Mouse (Mus musculus) heart, postnatal 14 days (tissue): ENCODE data around the gene Il1rn. TPM values are rescaled to one million over a fixed set of nuclear protein-coding genes. Genes with fewer than 3 reads are reported as not detected.
A peak's percentile ranks its signal among the peaks of the same experiment; 100 is the strongest.

Source experiments
- DNase-seq, 2 experiments: peaks; one replicate each; pipeline ENCODE4 v3.0.0; 2021 to 2022
- intact Hi-C: fragments of 180-260 bp; cut with DNase I; formaldehyde crosslinking; loops from one replicate; pipeline ENCODE4 v1.15.1; 2025
- total RNA-seq, 2 experiments: library from RNA; stranded (reverse); gene quantifications; 2 replicates each; pipeline ENCODE4 v1.2.3; 2021

The Il1rn gene
- total RNA-seq, 2 experiments from 2014 or later: 0.22 TPM; not detected in 1

DNA sequence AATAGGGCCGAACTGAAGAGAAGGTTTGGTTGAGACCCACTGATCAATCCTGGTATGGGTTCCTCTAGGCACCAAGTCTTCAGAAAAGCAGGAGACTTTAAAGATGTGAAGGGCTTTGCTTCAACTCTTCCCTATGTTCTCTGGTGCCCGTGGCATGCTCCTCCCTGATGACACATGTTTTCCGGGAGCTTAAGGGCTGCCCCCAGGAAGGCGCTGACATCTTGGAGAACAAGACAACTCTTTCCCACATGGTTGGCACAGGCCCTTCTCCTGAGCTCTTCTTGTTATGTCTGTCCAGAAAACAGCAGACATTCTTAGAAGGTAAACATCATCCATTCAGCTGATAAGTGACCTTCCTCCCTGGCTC is 31.2 kb downstream of the Il1rn start:
- no peak for DNase-seq

DNA sequence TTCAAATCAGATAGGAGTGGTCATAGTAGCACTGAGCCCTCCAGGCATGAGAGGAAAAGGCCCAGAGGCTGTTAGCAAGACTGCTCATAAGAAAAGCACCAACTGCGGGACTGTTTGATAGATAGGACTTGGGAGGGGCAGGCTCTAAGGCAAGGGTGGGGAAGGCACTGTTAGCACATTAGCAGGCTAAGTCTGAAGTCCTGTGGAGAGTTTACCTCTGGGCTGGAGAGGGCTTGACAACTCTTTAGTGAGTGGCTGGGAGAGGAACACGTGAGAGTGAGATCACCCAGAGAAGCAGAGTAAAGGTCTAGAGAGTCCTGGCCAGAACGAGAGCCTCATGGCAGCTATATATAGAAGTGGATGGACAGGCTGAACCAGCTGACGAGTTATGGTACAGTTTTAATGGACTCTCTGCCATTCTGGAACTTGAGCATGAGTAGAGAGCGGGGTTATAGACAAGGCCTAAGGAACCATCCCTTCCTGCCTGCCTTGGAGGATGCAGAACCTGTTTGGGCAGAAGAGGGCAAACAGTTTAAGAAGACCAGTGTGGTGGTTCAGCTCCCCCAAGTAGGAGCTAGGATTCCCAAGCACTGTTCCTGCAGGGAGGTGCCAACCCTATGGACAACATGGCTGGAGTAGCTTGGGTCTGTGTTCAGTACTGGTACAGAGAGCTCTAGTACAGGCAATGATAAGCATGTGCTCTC is 42.2 kb downstream of the Il1rn start:
- intact Hi-C loops: no loop called here
- DNase-seq: no peak

More for the DNA sequence above, 31.2 kb downstream of the Il1rn start:
- intact Hi-C loops: no loop called here

DNA sequence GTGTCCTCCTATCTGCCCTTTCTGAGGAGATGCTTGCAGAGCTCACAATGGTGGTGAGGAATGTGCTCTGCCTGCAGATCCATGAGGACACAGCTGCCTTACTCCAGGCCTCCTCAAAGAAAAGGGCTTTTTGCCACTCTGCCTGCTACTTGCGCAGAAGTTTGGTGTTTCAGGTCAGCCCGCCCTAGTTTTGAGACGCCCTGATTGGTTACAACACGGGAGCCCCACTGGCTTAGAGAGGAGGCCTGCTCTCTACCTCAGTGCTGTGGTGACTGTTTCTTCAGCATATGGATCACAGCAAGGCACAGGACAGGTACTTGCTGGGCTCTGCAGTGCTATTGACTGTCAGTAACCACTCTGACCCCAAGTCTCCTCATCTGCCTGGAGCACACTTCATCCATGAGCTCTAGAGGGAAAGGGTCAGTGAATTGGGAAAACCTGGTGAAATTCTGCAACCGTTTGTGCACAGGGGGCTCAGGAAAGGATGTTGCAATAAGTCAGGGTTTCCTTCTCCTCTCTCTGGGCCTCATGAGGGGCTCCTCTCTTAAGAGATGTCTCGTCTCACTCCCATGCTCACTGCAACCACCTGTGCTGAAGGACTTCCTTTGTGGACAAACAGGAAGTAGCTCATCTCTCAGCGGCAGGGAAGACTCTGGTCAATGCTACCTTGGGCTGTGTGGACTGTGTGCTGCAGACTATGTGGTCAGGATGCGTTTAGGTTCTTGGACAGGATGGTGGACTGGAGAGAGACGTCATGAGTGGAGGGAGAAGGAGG is 46.0 kb downstream of the Il1rn start:
- DNase-seq: no peak
- intact Hi-C loops: no loop called here

DNA sequence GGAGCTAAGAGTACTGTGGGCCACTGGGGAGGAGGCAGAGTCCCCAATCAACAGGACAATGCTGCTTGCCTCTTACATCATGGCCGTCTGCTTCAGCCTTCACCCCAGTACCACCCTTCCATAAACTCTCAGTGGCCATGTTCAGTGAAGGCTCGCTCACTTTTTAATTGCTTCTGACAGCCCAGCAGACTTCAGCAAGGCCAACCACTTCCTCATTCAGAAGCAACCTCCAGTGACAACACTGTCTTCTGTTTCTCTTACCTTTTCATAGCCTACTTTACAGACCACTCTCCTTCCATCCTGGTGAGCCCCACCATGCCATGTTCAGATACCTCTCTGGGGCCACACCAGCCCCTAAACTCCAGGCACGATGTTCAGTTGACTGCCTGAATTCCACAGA is 47.0 kb downstream of the Il1rn start:
- intact Hi-C loops: no loop called here
- no peak for DNase-seq

DNA sequence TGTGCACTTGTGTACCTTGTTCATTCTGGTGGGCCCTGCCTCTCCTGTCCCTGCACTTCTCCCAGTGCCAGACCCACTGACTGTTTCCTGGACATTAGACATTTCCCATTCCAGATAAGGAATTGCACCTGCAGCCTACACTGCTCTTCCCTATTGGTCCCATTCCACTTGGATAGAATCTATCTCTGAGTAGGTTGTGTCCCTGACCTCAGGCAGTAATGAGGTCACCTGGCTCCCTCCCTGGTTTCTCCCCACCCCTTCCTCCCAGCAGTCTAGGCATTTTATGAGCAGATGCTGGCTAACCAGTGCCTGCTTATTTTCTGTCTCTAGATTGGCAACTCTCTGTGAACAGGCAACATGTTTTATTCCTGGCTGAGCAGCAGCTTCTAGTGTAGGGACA is 47.7 kb downstream of the Il1rn start:
- DNase-seq: no peak
- intact Hi-C loops: no loop called here

DNA sequence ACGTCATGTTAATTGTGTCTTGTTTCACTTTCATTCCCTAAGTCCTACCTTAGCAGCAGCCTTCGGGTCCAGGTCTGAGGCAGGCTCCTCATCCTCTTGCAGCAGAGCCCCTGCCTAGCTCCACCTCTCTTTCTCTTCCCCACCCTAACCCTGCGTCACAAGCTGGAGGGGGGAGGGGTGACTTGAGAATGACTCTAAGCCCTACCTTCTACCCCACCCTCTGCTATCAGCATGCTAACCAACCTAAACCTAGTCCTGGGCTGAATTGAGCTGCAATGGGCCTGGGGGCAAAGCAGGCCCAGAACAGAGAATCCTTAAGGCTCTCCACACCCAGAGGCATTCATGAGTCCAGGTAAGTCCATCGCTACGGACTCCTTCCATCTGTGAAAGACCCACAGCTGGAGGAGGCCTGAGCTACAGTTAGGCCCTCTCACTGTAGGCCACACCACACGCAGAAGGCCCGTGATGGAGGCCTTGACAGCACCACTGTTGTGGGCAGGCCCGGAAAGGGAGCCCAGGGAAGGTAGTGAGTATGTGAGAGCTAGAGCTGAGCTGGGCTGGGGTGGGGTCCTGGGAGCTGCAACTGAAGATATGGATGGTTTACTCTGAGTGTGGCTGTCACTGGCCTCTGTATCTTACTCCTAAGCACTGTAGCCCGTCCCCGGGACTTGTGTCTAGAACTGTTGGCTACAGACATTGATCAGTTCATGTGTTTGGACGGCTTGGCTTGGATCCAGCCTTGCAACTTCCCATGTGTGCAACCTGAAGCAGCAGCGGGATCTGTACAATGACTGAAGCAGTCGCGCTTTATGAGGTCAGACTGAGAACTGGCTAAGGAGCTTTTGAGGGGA is 48.7 kb downstream of the Il1rn start:
- DNase-seq: no peak
- intact Hi-C loops: no loop called here

DNA sequence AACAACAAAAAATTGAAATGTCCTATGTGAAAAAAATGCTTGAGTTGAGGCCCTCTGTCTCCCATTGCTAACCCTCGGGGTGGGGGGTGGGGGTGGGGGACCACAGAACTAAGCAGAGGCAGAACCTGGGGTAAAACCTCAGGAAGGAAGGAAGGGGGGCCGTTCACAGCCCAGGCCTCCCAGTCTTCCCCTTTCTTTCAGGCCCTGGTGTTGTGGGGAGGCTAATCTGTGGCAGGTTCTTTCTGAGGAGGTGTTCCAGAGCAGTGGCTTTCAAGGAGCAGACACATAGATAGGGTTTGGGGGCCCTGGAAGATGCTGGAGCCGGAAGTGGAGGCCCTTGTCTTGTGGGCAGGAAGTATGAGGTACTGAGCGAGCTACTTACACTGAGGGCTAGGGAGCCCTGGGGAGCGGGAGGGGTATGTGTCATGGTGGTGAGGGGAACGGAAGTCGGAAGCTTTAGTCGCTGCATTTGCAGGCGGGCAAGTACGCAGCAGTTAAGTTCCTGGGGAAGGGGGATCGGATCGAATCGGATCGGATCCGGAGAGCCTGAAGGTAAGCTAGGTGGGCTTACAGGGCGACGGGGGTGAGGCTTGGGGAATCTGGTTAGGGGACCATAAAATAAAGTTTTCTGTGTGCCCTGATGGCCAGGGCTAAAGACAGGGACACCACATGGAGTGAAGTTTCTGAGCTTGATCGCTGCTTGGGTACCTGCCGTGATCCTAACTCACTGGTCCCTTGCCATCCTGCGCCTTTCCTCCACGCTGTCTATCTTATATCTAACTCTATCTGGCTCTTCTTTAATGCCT is 49.7 kb downstream of the Il1rn start:
- intact Hi-C loops: no loop called here
- peak in 1 of 2 experiments; percentile 5 for DNase-seq

DNA sequence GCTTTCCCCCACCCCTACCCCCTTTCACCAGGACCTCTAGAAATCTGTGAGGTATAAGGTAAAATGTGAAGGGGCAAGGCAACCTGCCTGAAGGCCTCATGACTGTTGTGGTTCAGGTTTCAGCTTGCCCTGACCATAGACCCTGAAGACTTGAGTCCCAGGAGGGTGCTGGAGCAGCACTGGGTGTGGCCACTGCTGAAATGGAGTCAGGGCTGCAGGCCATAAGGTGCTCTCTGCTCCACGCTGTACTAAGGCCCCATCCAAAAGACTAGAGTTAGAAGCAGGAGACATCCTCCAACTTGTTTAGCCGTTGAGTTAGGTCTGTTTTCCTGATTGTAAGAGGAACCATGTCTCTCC is 50.3 kb downstream of the Il1rn start:
- DNase-seq: no peak
- intact Hi-C loops: no loop called here

DNA sequence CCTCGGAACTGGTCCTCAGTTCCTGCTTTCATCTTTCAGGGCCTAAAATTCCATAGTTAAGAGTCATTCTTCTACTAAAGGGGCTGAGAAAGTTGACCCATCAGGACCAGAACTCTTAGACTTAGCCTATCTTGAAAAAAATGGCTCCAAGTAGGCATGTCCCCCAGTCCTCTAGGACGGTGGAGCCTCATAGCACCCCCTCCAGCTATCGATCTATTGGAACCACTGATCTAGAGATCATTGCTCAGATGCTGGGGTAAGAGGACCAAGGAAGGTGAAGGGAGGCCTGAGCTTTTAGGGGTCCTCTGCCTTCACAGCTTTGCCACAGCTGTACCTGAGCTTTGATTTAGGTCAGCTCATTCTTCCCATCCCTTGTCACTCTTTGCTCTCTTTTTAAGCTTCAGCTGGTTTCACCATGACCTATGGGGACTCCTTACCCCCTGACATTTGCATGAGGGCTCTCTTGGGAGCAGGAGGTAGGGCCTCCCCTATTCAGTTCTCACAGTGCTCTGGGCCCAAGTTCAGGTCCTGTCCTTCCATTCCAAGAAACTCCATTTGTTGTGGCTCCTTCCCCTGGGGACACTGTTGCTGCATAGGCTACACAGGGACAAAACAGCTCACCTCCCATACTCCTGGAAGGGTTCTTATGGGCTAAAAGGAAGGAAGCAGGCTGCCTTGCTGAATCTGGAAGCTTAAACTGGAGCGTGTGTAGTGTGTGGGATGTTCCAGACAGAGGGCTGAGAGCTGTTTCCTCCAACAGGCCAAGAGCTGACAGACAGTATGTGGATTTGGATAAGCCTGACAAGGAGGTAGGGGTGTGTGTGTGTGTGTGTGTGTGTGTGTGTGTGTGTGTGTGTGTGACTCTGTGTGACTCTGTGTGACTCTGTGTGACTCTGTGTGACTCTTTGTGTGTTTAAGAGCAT is 51.0 kb downstream of the Il1rn start:
- DNase-seq: no peak
- intact Hi-C loops: no loop called here

DNA sequence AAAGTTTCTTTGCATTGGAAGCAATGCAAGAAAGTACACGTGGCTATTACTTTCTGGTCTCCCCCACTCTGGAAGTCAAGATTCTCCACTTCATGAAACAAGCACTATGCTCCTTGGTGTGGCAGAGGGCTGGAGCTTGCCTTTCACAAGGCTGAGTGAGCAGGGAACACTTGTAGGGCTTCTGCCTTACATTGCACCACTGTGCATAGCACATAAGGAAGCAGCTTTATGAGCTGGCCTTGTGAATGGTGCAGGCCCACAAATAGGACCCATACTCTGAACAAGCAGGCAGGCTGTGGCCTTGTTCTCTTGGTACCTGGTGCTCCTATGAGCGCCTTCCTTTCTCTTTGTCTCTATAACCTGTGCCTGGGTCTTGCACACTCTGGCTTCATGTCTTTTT is 56.6 kb downstream of the Il1rn start:
- intact Hi-C loops: no loop called here
- DNase-seq: no peak

DNA sequence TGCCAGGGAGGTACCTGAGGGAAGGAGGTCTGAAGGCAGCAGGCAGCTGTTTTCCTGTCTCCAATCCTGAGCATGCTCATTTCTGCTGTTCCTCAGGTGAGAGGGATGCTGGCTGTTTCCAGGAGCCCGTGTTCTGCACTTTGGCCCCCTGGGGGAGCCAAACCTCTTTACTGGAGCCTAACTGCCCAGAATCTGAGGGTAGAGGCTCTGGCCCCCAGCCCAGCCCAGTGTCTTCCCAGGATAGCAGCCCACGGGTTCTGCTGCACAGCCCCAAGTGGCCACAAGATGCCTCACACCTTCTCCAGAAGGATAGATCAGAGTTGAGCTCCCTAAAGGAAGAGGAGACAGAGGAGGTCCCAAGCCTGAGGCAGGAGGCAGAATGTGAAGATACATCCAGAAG is 60.5 kb downstream of the Il1rn start:
- intact Hi-C loops: no loop called here

DNA sequence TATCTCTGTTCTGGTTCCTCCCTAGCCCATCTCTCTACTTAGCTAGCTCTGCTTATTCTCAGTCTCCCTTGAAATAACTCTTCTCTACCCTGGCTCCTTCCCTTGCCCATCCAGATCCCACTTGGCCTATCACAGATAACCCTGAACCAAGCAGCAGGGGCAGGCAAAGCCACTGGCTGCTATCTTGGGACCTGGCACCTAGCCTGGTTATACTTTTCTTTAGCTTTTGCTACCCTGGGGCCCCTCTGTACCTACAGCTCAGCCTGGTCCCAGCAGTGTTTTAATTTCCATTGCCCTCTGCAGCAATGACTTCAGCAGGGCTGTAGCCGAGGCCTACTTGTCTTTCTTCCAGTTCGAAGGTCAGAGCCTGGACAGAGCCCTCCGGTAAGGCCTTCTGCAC is 64.1 kb downstream of the Il1rn start:
- intact Hi-C loops: no loop called here
- DNase-seq: no peak

More for the DNA sequence above, 60.5 kb downstream of the Il1rn start:
- DNase-seq: no peak

Other genes with a start within 250 kb of the Il1rn start
- gene Tbpl2, start 240.3 kb upstream of the Il1rn start, total RNA-seq: not detected
- not detected for gene Il1f8, start 183.7 kb upstream of the Il1rn start, total RNA-seq
- not detected for gene Il1f9, start 150.4 kb upstream of the Il1rn start, total RNA-seq
- gene Il1f6, start 121.4 kb upstream of the Il1rn start, total RNA-seq: not detected
- not detected for gene Il1f5, start 59.9 kb upstream of the Il1rn start, total RNA-seq
- gene Il1f10, start 45.7 kb upstream of the Il1rn start, total RNA-seq: not detected
- 1 to 10 TPM in 1 of 2 experiments, under 1 TPM in 1; 0.65 to 2.7 TPM for gene Psd4, start 30.7 kb downstream of the Il1rn start, total RNA-seq
- not detected for gene Pax8, start 138.7 kb downstream of the Il1rn start, total RNA-seq